Mouse (Mus musculus) limb, embryonic 11.5 days (tissue): Measurements from ENCODE around the gene Gfod1. TPM values are rescaled to one million over a fixed set of nuclear protein-coding genes. Genes with fewer than 3 reads are reported as not detected.
A peak's percentile ranks its signal among the peaks of the same experiment; 100 is the strongest.

Experiments used
- ATAC-seq: fragments of 200-750 bp; cut with Nextera tagmentation; 2 replicates; pipeline ENCODE4 v1.8.0; 2017; ENCODE audit warnings: low read depth; ENCODE audit not compliant: insufficient number of reproducible peaks, low FRiP score, low TSS enrichment
- DNase-seq: peaks from one replicate; pipeline ENCODE4 v3.0.0-alpha.2; 2015; ENCODE audit warnings: low spot score
- H3K27ac ChIP-seq: fragments of 300-500 bp; sonication (generic); replicated peaks from 2 replicates; pipeline ENCODE4 v1.5.1; 2014; ENCODE audit warnings: low read depth, mild to moderate bottlenecking, low read length
- H3K27me3 ChIP-seq: fragments of 300-500 bp; sonication (generic); 2 replicates; pipeline ENCODE4 v1.6.1; 2014; ENCODE audit warnings: mild to moderate bottlenecking, low read length, mixed read lengths; ENCODE audit not compliant: control insufficient read depth, insufficient read depth
- H3K36me3 ChIP-seq: fragments of 300-500 bp; sonication (generic); 2 replicates; pipeline ENCODE4 v1.6.1; 2014; ENCODE audit warnings: mild to moderate bottlenecking, low read length, moderate library complexity, mixed read lengths; ENCODE audit not compliant: control insufficient read depth, insufficient read depth
- H3K4me1 ChIP-seq: fragments of 300-500 bp; sonication (generic); 2 replicates; pipeline ENCODE4 v1.6.1; 2014; ENCODE audit warnings: low read length, mixed read lengths; ENCODE audit not compliant: control insufficient read depth, insufficient read depth
- H3K4me2 ChIP-seq: fragments of 300-500 bp; sonication (generic); 2 replicates; pipeline ENCODE4 v1.6.1; 2014; ENCODE audit warnings: low read depth, mild to moderate bottlenecking, moderate library complexity; ENCODE audit not compliant: severe bottlenecking
- H3K4me3 ChIP-seq: fragments of 300-500 bp; sonication (generic); 2 replicates; pipeline ENCODE4 v1.5.1; 2014; ENCODE audit warnings: low read depth, low read length
- H3K9ac ChIP-seq: fragments of 300-500 bp; sonication (generic); 2 replicates; pipeline ENCODE4 v1.6.1; 2014; ENCODE audit warnings: mild to moderate bottlenecking, low read length
- H3K9me3 ChIP-seq: fragments of 300-500 bp; sonication (generic); 2 replicates; pipeline ENCODE4 v1.6.1; 2016; ENCODE audit warnings: low read length; ENCODE audit not compliant: control insufficient read depth
- WGBS: fragments of 180-500 bp; shearing (Covaris S2); extraction: QIAGEN DNeasy Blood & Tissue Kit; methylation state at CpG from one replicate; pipeline ENCODE4 v1.1.7; 2014; 5-methylcytosine and 5-hydroxymethylcytosine counted together
- polyA plus RNA-seq: library from polyadenylated mRNA; unstranded; fragments of >200 nt; fragmentation: Nextera tagmentation; extraction: Ambion mirVana; gene quantifications from 2 replicates; pipeline ENCODE4 v1.2.1, GENCODE M21; 2014

Gene Gfod1
- polyA plus RNA-seq, 1 experiment from 2014 or later = 0.31 TPM

DNA sequence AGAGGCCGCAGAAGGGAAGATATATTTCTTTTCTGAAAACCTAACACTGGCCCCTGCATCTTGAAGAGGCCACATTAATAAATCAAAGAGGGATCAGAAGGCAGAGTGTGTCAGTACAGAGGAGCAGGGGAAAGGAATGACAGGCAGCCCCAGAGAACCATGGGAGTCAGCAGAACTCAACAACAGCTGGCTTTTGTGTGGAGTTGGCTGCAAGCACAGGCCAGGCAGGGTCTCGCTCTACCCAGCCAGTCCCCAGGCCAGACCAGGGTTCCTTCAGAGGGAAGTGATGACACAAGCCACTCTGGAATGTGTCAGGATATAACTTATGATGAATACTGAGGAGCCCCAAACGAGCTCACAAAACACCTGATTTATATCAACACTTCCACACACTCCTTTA lies 144.5 kb downstream of the Gfod1 start:
- Histone ChIP-seq H3K27ac (0 out of 2 replicates have a peak overlapping the region, but pooled peaks have one; percentile 36), H3K9ac (no peak overlapping the region), H3K9me3 (no peaks in the 10 kb centered on the region), H3K36me3 (no peaks in the 10 kb centered on the region; the same call in 1 of the 2 replicates), H3K4me2 (no peak overlapping the region), H3K4me1 (peaks cover 2% of the 10 kb centered on the region; the same call in 1 of the 2 replicates), H3K4me3 (no peak overlapping the region), H3K27me3 (no peaks in the 10 kb centered on the region)
- 49% methylated on average over 3 of the region's 3 CpGs for WGBS
- ATAC-seq (no peak), DNase-seq (peak; percentile 41)

GRCm38 (mm10) chr13:43158281-43158680 lies 145.7 kb downstream of the Gfod1 start:
- no peaks in the 10 kb centered on the region for H3K27me3 ChIP-seq
- H3K4me1 ChIP-seq = peaks cover 2% of the 10 kb centered on the region; the same call in 1 of the 2 replicates
- ATAC-seq = no peak
- H3K4me3 ChIP-seq = no peak overlapping the region
- H3K36me3 ChIP-seq = no peaks in the 10 kb centered on the region; the same call in 1 of the 2 replicates
- H3K9me3 ChIP-seq = no peaks in the 10 kb centered on the region
- WGBS = 22% methylated on average over 5 of the region's 5 CpGs
- DNase-seq = peak; percentile 36
- H3K27ac ChIP-seq = 0 out of 2 replicates have a peak overlapping the region, but pooled peaks have one; percentile 25
- no peak overlapping the region for H3K4me2 ChIP-seq
- no peak overlapping the region for H3K9ac ChIP-seq

GRCm38 (mm10) chr13:43157370-43157769 lies 146.6 kb downstream of the Gfod1 start:
- Histone ChIP-seq H3K9ac (no peak overlapping the region), H3K4me2 (no peak overlapping the region), H3K27me3 (no peaks in the 10 kb centered on the region), H3K4me3 (no peak overlapping the region), H3K36me3 (no peaks in the 10 kb centered on the region), H3K27ac (no peak overlapping the region), H3K4me1 (peaks cover 2% of the 10 kb centered on the region; the same call in 1 of the 2 replicates), H3K9me3 (no peaks in the 10 kb centered on the region)
- no peak for ATAC-seq
- 53% methylated on average over 5 of the region's 5 CpGs for WGBS
- DNase-seq = no peak

GRCm38 (mm10) chr13:43152005-43152520 lies 151.9 kb downstream of the Gfod1 start:
- no peaks in the 10 kb centered on the region for H3K27me3 ChIP-seq
- DNase-seq (no peak), ATAC-seq (no peak)
- H3K36me3 ChIP-seq = no peaks in the 10 kb centered on the region; the same call in 1 of the 2 replicates
- H3K9me3 ChIP-seq = no peaks in the 10 kb centered on the region
- H3K4me2 ChIP-seq = no peak overlapping the region
- H3K27ac ChIP-seq = no peak overlapping the region
- no peak overlapping the region for H3K9ac ChIP-seq
- H3K4me1 ChIP-seq = no peaks in the 10 kb centered on the region
- no peak overlapping the region for H3K4me3 ChIP-seq
- WGBS = 88% methylated on average over 14 of the region's 14 CpGs

DNA sequence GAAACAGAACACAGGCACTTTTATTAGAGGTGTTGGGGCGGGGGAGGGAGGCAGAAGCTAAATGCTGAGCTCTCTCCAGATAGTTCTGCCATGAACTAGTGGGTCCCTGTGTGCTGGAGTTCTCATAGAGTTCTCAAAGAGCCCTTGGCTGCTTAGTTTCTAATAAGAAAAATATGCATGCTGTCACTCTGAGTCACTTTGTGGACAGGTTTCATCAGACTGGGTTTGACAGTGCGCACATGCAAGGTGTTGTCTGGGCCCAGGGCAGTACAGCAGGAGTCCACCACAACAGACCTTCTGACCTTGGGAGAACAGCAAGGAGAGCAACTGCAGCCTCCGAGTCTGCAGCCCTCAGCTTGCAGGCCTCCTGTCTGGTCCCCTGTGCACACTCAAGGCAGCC lies 154.3 kb downstream of the Gfod1 start:
- 0 out of 2 replicates have a peak, but pooled peaks cover 3% of the 10 kb centered on the region for H3K4me1 ChIP-seq
- no peaks in the 10 kb centered on the region for H3K9me3 ChIP-seq
- H3K9ac ChIP-seq = no peak overlapping the region
- 81% methylated on average over 3 of the region's 3 CpGs for whole genome bisulfite sequencing
- ATAC-seq = no peak
- no peak for DNase-seq
- H3K4me2 ChIP-seq = no peak overlapping the region
- no peak overlapping the region for H3K4me3 ChIP-seq
- no peak overlapping the region for H3K27ac ChIP-seq
- no peaks in the 10 kb centered on the region; the same call in 1 of the 2 replicates for H3K36me3 ChIP-seq
- no peaks in the 10 kb centered on the region for H3K27me3 ChIP-seq

- no peak for DNase-seq
- 62% methylated on average over 4 of the region's 4 CpGs for WGBS
- no peaks in the 10 kb centered on the region for H3K27me3 ChIP-seq
- no peaks in the 10 kb centered on the region for H3K9me3 ChIP-seq
- no peak overlapping the region for H3K9ac ChIP-seq
- H3K4me1 ChIP-seq = 0 out of 2 replicates have a peak, but pooled peaks cover 3% of the 10 kb centered on the region
- ATAC-seq = no peak
- H3K27ac ChIP-seq = no peak overlapping the region
- no peak overlapping the region for H3K4me3 ChIP-seq
- H3K4me2 ChIP-seq = no peak overlapping the region
- H3K36me3 ChIP-seq = no peaks in the 10 kb centered on the region; the same call in 1 of the 2 replicates
Measured at GRCm38 (mm10) chr13:43148692-43149091, 155.3 kb downstream of the Gfod1 start.

- DNase-seq (no peak), ATAC-seq (no peak)
- H3K36me3 ChIP-seq = no peaks in the 10 kb centered on the region; the same call in 1 of the 2 replicates
- WGBS = 37% methylated on average over 8 of the region's 8 CpGs
- H3K4me2 ChIP-seq = no peak overlapping the region
- no peaks in the 10 kb centered on the region for H3K9me3 ChIP-seq
- H3K4me1 ChIP-seq = 0 out of 2 replicates have a peak, but pooled peaks cover 3% of the 10 kb centered on the region
- H3K9ac ChIP-seq = no peak overlapping the region
- no peak overlapping the region for H3K4me3 ChIP-seq
- no peak overlapping the region for H3K27ac ChIP-seq
- no peaks in the 10 kb centered on the region for H3K27me3 ChIP-seq
Measured at GRCm38 (mm10) chr13:43146515-43147258, 157.3 kb downstream of the Gfod1 start.
